Mouse (Mus musculus): ENCODE results near the gene Triml1.
A peak's percentile ranks its signal among the peaks of the same experiment; 100 is the strongest.

The Triml1 gene

GRCm38 (mm10) chr8:43141386-43141785, at the start of gene Triml1:
Gene Triml1 (minus strand): TSS chr8:43141486.
- no peak for DNase-seq

GRCm38 (mm10) chr8:43182281-43182680, 41.0 kb upstream of the Triml1 start:
- DNase-seq = no peak

DNA sequence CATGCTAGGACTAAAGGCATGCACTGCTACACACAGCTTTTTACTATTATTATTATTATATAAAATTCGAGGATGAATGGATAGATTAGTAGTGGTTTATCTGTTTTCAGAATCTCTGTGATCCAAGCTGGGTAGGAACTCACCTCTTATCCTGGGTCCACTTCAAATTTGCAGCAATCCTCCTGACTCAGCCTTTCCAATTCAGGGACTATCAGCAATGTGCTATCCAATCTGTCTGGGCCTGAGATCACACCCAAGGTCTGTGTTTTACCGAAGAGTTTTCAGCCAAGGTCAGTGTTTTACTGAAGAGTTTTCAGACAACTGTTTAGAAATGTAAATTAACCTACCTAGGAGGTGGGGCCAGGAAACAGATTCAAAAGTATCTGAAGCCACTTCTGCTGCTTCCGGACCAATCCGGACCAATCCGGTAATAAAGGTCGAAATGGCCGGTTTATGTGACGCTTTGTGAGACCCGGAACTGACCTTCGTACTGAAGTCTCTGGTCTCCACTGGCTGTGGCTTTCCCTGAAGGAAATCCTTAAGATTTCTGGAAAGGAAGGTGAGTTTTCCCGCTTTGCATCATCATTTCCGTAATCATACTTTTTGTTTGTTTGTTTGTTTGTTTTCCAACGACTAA, 38.9 kb upstream of the Triml1 start, which contains the start of gene Triml2:
Triml2 (plus strand) TSS at position 488 of the 637 bp plus-strand sequence.
- DNase-seq = no peak

- DNase-seq = peak; percentile 23
These were observed 37.9 kb upstream of the Triml1 start for GRCm38 (mm10) chr8:43179189-43179588.

DNA sequence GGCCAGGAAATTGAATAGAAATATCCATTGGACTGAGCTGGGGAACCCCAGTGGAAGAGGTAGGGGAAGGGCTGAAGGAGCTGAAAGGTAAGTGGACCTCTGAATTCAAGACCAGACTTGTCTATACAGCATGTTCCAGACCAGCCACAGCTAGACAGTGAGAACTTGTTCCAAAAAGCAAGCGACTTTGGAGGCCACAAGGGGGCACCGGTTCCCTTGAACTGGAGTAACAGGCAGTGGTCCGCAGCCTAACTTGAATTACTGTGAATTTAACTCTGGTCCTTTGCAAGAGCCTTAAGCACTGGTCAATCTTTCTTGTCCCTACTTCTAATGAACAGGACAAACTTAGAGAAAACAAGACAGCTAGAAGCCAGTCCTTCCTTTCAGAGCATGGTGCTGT, 37.0 kb upstream of the Triml1 start:
- DNase-seq = peak; percentile 5

- no peak for DNase-seq
These were observed 35.6 kb upstream of the Triml1 start for GRCm38 (mm10) chr8:43176766-43177486.

- no peak for DNase-seq
These were observed 28.0 kb upstream of the Triml1 start for GRCm38 (mm10) chr8:43169249-43169755.

DNA sequence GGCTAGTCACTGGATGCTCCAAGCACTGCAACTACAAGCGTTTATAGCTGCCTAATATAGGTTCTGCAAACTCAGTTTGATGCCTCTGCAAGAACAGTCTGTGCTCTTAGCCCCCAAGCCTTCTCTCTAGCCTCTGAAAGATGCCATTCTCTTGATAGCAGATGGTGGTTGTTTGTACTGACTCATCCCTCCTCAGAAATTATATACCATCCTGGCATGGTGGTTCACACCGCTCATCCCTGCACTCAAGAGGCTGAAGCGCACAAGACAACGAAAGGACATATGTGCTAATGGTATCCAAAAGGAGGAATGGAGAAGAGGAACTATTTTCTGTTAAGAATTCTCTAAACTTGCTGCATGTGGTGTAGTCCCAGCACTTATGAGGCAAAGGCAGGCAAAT, 26.8 kb upstream of the Triml1 start:
- no peak for DNase-seq

DNA sequence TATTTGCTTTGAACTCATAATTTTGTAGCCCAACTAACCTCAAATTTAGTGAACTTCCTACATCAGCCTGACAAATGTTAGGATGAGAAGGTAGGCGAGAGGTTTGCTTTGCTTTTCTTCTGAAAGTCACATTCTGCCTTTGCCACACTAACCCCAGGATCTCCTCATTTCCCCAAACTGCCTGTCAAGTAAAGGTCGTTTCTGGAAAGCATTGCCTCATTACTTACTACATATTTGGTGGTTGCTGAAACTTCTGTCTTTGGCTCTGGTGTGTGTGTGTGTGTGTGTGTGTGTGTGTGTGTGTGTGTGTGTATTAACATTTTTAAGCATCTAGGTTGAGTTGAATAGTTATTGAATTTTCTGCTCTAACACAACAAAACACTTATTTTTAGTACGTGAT, 23.2 kb upstream of the Triml1 start:
- no peak for DNase-seq

GRCm38 (mm10) chr8:43163255-43163654, 22.0 kb upstream of the Triml1 start:
- DNase-seq = no peak

GRCm38 (mm10) chr8:43149307-43149706, 8.0 kb upstream of the Triml1 start:
- DNase-seq = no peak

- no peak for DNase-seq
These were observed 30.0 kb downstream of the Triml1 start for GRCm38 (mm10) chr8:43111205-43111827.

Measured in retina, postnatal 1 day (tissue).